Mouse (Mus musculus) lung, adult 2 months (tissue): ENCODE results near the gene Dram1. TPM values are rescaled to one million over a fixed set of nuclear protein-coding genes. Genes with fewer than 3 reads are reported as not detected.

Source experiments
- DNase-seq: peaks from one replicate; pipeline ENCODE4 v3.0.0; 2022
- H3K4me1 ChIP-seq: fragments of 200-500 bp; 2 replicates; pipeline ENCODE4 v1.6.1; 2011; ENCODE audit warnings: low read length; ENCODE audit not compliant: control insufficient read depth, insufficient read depth
- H3K4me3 ChIP-seq: fragments of 200-500 bp; replicated peaks from 2 replicates; pipeline ENCODE3; 2011; ENCODE audit warnings: low read depth, mild to moderate bottlenecking, control low read depth, low read length; ENCODE audit errors: extremely low read depth
- CTCF ChIP-seq: fragments of 200-500 bp; IDR thresholded peaks from 2 replicates; pipeline ENCODE4 v1.5.1; 2011; ENCODE audit warnings: mild to moderate bottlenecking, low read length, control low read depth; ENCODE audit not compliant: insufficient read depth
- POLR2A ChIP-seq: fragments of 200-500 bp; IDR thresholded peaks from 2 replicates; pipeline ENCODE4 v1.6.1; 2011; ENCODE audit warnings: low read depth, mild to moderate bottlenecking, control low read depth, low read length, borderline replicate concordance; ENCODE audit errors: extremely low read depth
- WGBS: fragments of 180-500 bp; shearing (Covaris S2); methylation state at CpG from one replicate; pipeline ENCODE4 v1.1.7; 2018; 5-methylcytosine and 5-hydroxymethylcytosine counted together
- polyA plus RNA-seq: library from polyadenylated mRNA; depleted of rRNA; stranded (reverse); fragments of >200 nt; gene quantifications from 2 replicates; pipeline ENCODE4 v1.2.3, GENCODE M21; 2012

Dram1 gene
- polyA plus RNA-seq, 1 experiment, result 326 TPM

DNA sequence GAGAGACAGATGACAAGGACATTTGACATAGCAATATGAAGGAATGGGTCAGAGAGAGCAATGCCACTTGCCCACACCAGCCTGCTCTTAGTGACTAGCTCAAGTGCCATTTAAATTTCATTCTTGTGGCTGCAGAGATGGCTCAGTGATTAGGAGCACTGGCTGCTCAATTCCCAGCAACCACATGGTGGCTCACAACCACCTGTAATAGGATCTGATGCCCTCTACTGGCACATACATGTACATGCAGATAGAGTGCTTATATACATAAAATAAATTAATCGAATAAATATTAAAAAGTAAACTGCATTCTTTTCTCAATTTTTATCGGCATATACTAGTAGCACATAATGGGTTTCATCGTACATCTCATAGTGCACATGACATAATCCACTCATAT lies 72.6 kb downstream of the Dram1 start:
- WGBS, result 96% methylated on average over 3 of the region's 3 CpGs

GRCm38 (mm10) chr10:88304302-88304701 lies 74.6 kb downstream of the Dram1 start:
- 2% methylated on average over 4 of the region's 4 CpGs for WGBS
- DNase-seq, result peak; percentile 78

More for the DNA sequence above, 72.6 kb downstream of the Dram1 start:
- Histone ChIP-seq H3K4me1 (no peaks in the 10 kb centered on the region), H3K4me3 (no peak overlapping the region)
- TF ChIP-seq POLR2A (no peak), CTCF (no peak)
- no peak for DNase-seq

DNA sequence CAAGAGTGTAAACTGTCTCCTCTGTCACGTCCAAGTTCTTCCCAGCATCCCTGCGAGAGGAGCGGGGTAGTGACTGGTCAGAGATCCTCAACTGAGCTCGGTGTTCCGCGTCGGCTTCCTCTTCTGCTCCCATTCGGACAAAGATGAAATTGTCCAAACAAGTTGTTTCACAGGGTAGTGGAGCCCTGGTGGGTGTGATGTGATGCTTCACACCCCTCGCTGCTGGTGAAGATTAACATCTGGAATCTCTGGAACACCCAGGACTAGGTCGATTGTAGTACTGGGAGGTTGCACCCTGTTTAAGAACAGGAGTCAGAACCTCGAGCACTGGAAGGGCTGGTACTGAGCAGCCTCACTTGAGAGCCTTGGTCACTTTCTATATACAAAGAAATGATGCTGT lies 75.8 kb downstream of the Dram1 start:
- Histone ChIP-seq H3K4me1 (no peaks in the 10 kb centered on the region), H3K4me3 (no peak overlapping the region)
- DNase-seq, result no peak
- WGBS, result 47% methylated on average over 11 of the region's 11 CpGs
- TF ChIP-seq CTCF, result no peak
- no peak for TF ChIP-seq POLR2A

More at GRCm38 (mm10) chr10:88304302-88304701, 74.6 kb downstream of the Dram1 start:
- no peak for TF ChIP-seq POLR2A
- peak; percentile 72 for TF ChIP-seq CTCF
- no peaks in the 10 kb centered on the region for H3K4me1 ChIP-seq
- H3K4me3 ChIP-seq, result no peak overlapping the region

- TF ChIP-seq POLR2A, result no peak
- TF ChIP-seq CTCF, result no peak
- Histone ChIP-seq H3K4me1 (no peaks in the 10 kb centered on the region), H3K4me3 (no peak overlapping the region)
- WGBS, result 56% methylated on average over 6 of the region's 6 CpGs
- DNase-seq, result no peak
These were observed 76.9 kb downstream of the Dram1 start for GRCm38 (mm10) chr10:88301802-88302470.

DNA sequence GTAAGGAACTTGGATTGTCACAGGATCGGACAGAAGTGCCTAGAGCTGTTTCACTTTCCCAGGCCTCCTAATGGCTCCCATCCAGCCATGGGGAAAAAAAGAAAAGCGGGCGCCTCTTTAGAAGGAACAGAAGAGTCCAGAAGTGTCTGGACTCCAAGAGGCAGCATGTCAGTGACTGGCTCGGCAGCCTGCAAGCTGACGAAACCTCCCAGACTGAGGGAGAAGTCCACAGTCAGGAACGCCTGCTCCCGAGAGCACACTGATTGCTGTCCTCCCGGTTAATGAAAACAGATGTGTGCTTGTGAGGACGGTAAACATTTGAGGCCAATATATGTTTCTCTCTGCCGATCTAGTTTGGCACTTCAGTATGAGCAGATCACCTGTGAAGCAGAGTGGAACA lies 81.9 kb downstream of the Dram1 start:
- no peak for DNase-seq
- TF ChIP-seq CTCF (no peak), POLR2A (no peak)
- no peak overlapping the region for H3K4me3 ChIP-seq
- WGBS, result 38% methylated on average over 10 of the region's 10 CpGs
- H3K4me1 ChIP-seq, result no peaks in the 10 kb centered on the region

DNA sequence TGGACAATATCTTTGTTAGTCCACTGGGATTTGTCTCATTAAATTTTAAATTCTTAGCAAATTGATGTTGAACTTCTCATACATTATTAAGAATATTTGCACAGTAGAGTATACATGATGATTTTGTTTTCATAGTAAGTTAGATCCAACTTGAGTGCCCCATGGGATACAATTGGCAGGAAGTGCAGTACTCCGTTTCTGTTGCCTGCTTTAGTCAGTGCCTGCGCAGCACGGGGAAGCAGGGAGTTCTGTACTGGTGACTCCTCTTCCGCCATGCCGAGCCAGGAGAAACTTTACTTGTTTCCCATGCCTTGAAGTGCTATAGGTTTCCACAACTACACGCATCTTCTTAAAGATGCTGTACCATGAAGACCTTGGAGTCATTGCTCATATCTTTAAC lies 83.8 kb downstream of the Dram1 start:
- DNase-seq, result no peak
- H3K4me1 ChIP-seq, result no peaks in the 10 kb centered on the region
- H3K4me3 ChIP-seq, result no peak overlapping the region
- TF ChIP-seq POLR2A (no peak), CTCF (no peak)
- 81% methylated on average over 6 of the region's 6 CpGs for WGBS

- Histone ChIP-seq H3K4me1 (no peaks in the 10 kb centered on the region), H3K4me3 (no peak overlapping the region)
- TF ChIP-seq CTCF (no peak), POLR2A (no peak)
- 72% methylated on average over 10 of the region's 10 CpGs for WGBS
- DNase-seq, result no peak
These were observed 90.8 kb downstream of the Dram1 start for GRCm38 (mm10) chr10:88288061-88288460.

GRCm38 (mm10) chr10:88287261-88287660 lies 91.6 kb downstream of the Dram1 start:
- TF ChIP-seq POLR2A, result no peak
- no peak for TF ChIP-seq CTCF
- 67% methylated on average over 8 of the region's 8 CpGs for WGBS
- DNase-seq, result no peak
- Histone ChIP-seq H3K4me3 (no peak overlapping the region), H3K4me1 (no peaks in the 10 kb centered on the region)

DNA sequence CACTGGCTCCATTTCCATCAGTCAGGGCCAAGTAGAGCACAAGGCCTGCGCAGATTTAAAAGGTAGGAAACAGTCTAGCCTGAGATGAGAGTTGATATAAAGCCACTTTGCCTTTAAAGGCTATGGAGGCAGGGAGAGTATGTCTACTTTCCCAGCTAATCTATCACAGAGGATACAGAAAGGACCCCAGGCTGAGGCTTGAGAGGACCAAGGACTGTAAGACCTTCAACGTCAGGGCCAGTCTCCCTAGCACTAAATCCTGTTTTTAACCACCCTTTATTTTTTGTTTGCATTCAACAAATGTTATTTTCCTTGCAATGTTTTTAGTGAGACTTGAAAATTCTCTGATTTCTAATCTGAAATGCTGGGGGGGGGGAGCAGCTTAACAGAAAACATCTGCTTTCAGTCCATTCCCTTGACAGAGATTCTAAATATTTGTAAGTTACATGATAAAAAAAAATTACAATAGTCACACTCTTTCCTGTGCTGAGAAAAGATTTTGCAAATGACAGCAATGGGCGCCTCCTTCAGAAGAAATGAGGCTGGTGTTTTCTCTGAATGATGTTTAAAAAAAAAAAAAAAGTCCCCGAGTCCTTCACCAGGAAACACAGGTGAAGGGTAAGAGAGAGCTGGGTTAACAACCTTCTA lies 94.4 kb downstream of the Dram1 start:
- WGBS, result 62% methylated on average over 4 of the region's 4 CpGs
- TF ChIP-seq POLR2A (no peak), CTCF (no peak)
- Histone ChIP-seq H3K4me1 (no peaks in the 10 kb centered on the region), H3K4me3 (no peak overlapping the region)
- DNase-seq, result no peak

- WGBS, result 62% methylated on average over 3 of the region's 3 CpGs
- no peak overlapping the region for H3K4me3 ChIP-seq
- no peak for TF ChIP-seq POLR2A
- no peak for TF ChIP-seq CTCF
- no peak for DNase-seq
- H3K4me1 ChIP-seq, result no peaks in the 10 kb centered on the region
These were observed 97.2 kb downstream of the Dram1 start for GRCm38 (mm10) chr10:88281699-88282098.
